Mouse (Mus musculus) intestine, postnatal 0 days (tissue): ENCODE results near the gene Il6ra. TPM values are rescaled to one million over a fixed set of nuclear protein-coding genes. Genes with fewer than 3 reads are reported as not detected.

Source experiments
- ATAC-seq: fragments of 200-750 bp; cut with Nextera tagmentation; 2 replicates; pipeline ENCODE4 v1.8.0; 2017; ENCODE audit warnings: mild to moderate bottlenecking, moderate TSS enrichment, moderate library complexity
- H3K27ac ChIP-seq: fragments of 300-500 bp; sonication (generic); 2 replicates; pipeline ENCODE4 v1.5.1; 2014; ENCODE audit warnings: mild to moderate bottlenecking, low read depth, low read length, moderate library complexity
- H3K27me3 ChIP-seq: fragments of 300-500 bp; sonication (generic); replicated peaks from 2 replicates; pipeline ENCODE4 v1.6.1; 2014; ENCODE audit warnings: low read length, mixed read lengths; ENCODE audit not compliant: control insufficient read depth, insufficient read depth
- H3K36me3 ChIP-seq: fragments of 300-500 bp; sonication (generic); 2 replicates; pipeline ENCODE4 v1.6.1; 2014; ENCODE audit warnings: mild to moderate bottlenecking, moderate library complexity; ENCODE audit not compliant: control insufficient read depth, insufficient read depth
- H3K4me1 ChIP-seq: fragments of 300-500 bp; sonication (generic); replicated peaks from 2 replicates; pipeline ENCODE4 v1.6.1; 2014; ENCODE audit warnings: antibody characterized with exemption, low read length, mixed read lengths; ENCODE audit not compliant: control insufficient read depth, insufficient read depth
- H3K4me2 ChIP-seq: fragments of 300-500 bp; sonication (generic); replicated peaks from 2 replicates; pipeline ENCODE4 v1.6.1; 2014; ENCODE audit warnings: low read depth, mild to moderate bottlenecking, moderate library complexity
- H3K4me3 ChIP-seq: fragments of 300-500 bp; sonication (generic); 2 replicates; pipeline ENCODE4 v1.5.1; 2014; ENCODE audit warnings: low read depth, low read length
- H3K9ac ChIP-seq: fragments of 300-500 bp; sonication (generic); 2 replicates; pipeline ENCODE4 v1.6.1; 2014; ENCODE audit warnings: mild to moderate bottlenecking, low read depth, low read length
- H3K9me3 ChIP-seq: fragments of 300-500 bp; sonication (generic); 2 replicates; pipeline ENCODE4 v1.6.1; 2016; ENCODE audit warnings: mixed run types; ENCODE audit not compliant: control insufficient read depth
- CTCF ChIP-seq: sonication (generic); IDR thresholded peaks from 2 replicates; pipeline ENCODE4 v1.5.1; 2016; ENCODE audit warnings: low read depth, mild to moderate bottlenecking, control low read depth, antibody characterized with exemption, moderate library complexity
- WGBS: fragments of 180-500 bp; shearing (Covaris S2); extraction: QIAGEN DNeasy Blood & Tissue Kit; methylation state at CpG from one replicate; pipeline ENCODE4 v1.1.7; 2014; 5-methylcytosine and 5-hydroxymethylcytosine counted together
- polyA plus RNA-seq: library from polyadenylated mRNA; unstranded; fragments of >200 nt; fragmentation: Nextera tagmentation; extraction: Ambion mirVana; gene quantifications from 2 replicates; pipeline ENCODE4 v1.2.1, GENCODE M21; 2015

Gene Il6ra
- 2.8 and 3.2 TPM in 2 replicates for polyA plus RNA-seq

- H3K4me2 ChIP-seq, result peak within 1 kb of the TSS; percentile 87
- no peaks in the 10 kb centered on the region for H3K36me3 ChIP-seq
- peak within 1 kb of the TSS; percentile 52 for H3K4me3 ChIP-seq
- 0 out of 2 replicates have a peak, but pooled peaks cover 4% of the 10 kb centered on the region for H3K27me3 ChIP-seq
- peak; percentile 84 for ATAC-seq
- H3K27ac ChIP-seq, result peak within 1 kb of the TSS; percentile 64; the same call in 1 of the 2 replicates
- TF ChIP-seq CTCF, result peak; percentile 55
- 0 out of 2 replicates have a peak, but pooled peaks cover 5% of the 10 kb centered on the region for H3K4me1 ChIP-seq
- peak within 1 kb of the TSS; percentile 40 for H3K9ac ChIP-seq
- 1% methylated on average over 74 of the region's 75 CpGs for WGBS
- H3K9me3 ChIP-seq, result no peaks in the 10 kb centered on the region
Observed at GRCm38 (mm10) chr3:89912543-89913391, at the start of gene Il6ra. Il6ra (minus strand) TSS chr3:89913196.

- H3K4me1 ChIP-seq, result no peaks in the 10 kb centered on the region; the same call in 1 of the 2 replicates
- peak overlapping the region; percentile 80 for H3K4me3 ChIP-seq
- peak overlapping the region; percentile 89 for H3K27ac ChIP-seq
- peak overlapping the region; percentile 89 for H3K4me2 ChIP-seq
- ATAC-seq, result no peak
- no peak for TF ChIP-seq CTCF
- H3K27me3 ChIP-seq, result peaks cover 13% of the 10 kb centered on the region
- no peaks in the 10 kb centered on the region for H3K9me3 ChIP-seq
- 16% methylated on average over 14 of the region's 14 CpGs for WGBS
- peaks cover 10% of the 10 kb centered on the region for H3K36me3 ChIP-seq
- peak overlapping the region; percentile 71; the same call in 1 of the 2 replicates for H3K9ac ChIP-seq
Observed at GRCm38 (mm10) chr3:89962059-89962750, 49.2 kb upstream of the Il6ra start.

GRCm38 (mm10) chr3:89961436-89961835 is 48.4 kb upstream of the Il6ra start:
- Histone ChIP-seq H3K27ac (no peak overlapping the region), H3K9ac (no peak overlapping the region)
- WGBS, result 48% methylated on average over 4 of the region's 4 CpGs

GRCm38 (mm10) chr3:89960469-89960868 is 47.5 kb upstream of the Il6ra start:
- peak; percentile 74 for ATAC-seq
- Histone ChIP-seq H3K4me3 (peak overlapping the region; percentile 46), H3K9me3 (no peaks in the 10 kb centered on the region), H3K4me1 (no peaks in the 10 kb centered on the region; the same call in 1 of the 2 replicates), H3K36me3 (peaks cover 26% of the 10 kb centered on the region), H3K27ac (no peak overlapping the region), H3K9ac (peak overlapping the region; percentile 35), H3K4me2 (peak overlapping the region; percentile 89), H3K27me3 (peaks cover 13% of the 10 kb centered on the region)
- WGBS, result under 1% methylated on average over 29 of the region's 30 CpGs
- TF ChIP-seq CTCF, result no peak

More at GRCm38 (mm10) chr3:89961436-89961835, 48.4 kb upstream of the Il6ra start:
- H3K27me3 ChIP-seq, result peaks cover 13% of the 10 kb centered on the region
- H3K4me3 ChIP-seq, result no peak overlapping the region
- peaks cover 18% of the 10 kb centered on the region for H3K36me3 ChIP-seq
- no peak for ATAC-seq
- H3K4me2 ChIP-seq, result peak overlapping the region; percentile 89
- no peak for TF ChIP-seq CTCF
- H3K4me1 ChIP-seq, result no peaks in the 10 kb centered on the region; the same call in 1 of the 2 replicates
- H3K9me3 ChIP-seq, result no peaks in the 10 kb centered on the region

- Histone ChIP-seq H3K9ac (no peak overlapping the region), H3K9me3 (no peaks in the 10 kb centered on the region), H3K36me3 (peaks cover 30% of the 10 kb centered on the region), H3K4me1 (no peaks in the 10 kb centered on the region; the same call in 1 of the 2 replicates), H3K4me3 (no peak overlapping the region), H3K27ac (no peak overlapping the region), H3K27me3 (peaks cover 13% of the 10 kb centered on the region), H3K4me2 (no peak overlapping the region)
- TF ChIP-seq CTCF, result no peak
- WGBS, result 82% methylated on average over 4 of the region's 4 CpGs
- ATAC-seq, result no peak
Observed at GRCm38 (mm10) chr3:89959435-89959834, 46.4 kb upstream of the Il6ra start.

- no peaks in the 10 kb centered on the region for H3K9me3 ChIP-seq
- 96% methylated on average over 9 of the region's 9 CpGs for WGBS
- H3K27ac ChIP-seq, result no peak overlapping the region
- H3K36me3 ChIP-seq, result peaks cover 40% of the 10 kb centered on the region
- H3K4me3 ChIP-seq, result no peak overlapping the region
- no peak for TF ChIP-seq CTCF
- no peak for ATAC-seq
- no peak overlapping the region for H3K9ac ChIP-seq
- peaks cover 8% of the 10 kb centered on the region for H3K27me3 ChIP-seq
- no peak overlapping the region for H3K4me2 ChIP-seq
- no peaks in the 10 kb centered on the region for H3K4me1 ChIP-seq
Observed at GRCm38 (mm10) chr3:89957880-89958279, 44.9 kb upstream of the Il6ra start.
